Mouse (Mus musculus) kidney, adult 18-20 months (tissue): ENCODE results near the gene Myb.
A peak's percentile ranks its signal among the peaks of the same experiment; 100 is the strongest.

Experiments used
- DNase-seq: peaks from one replicate; pipeline ENCODE4 v3.0.0; 2021

Gene Myb

DNA sequence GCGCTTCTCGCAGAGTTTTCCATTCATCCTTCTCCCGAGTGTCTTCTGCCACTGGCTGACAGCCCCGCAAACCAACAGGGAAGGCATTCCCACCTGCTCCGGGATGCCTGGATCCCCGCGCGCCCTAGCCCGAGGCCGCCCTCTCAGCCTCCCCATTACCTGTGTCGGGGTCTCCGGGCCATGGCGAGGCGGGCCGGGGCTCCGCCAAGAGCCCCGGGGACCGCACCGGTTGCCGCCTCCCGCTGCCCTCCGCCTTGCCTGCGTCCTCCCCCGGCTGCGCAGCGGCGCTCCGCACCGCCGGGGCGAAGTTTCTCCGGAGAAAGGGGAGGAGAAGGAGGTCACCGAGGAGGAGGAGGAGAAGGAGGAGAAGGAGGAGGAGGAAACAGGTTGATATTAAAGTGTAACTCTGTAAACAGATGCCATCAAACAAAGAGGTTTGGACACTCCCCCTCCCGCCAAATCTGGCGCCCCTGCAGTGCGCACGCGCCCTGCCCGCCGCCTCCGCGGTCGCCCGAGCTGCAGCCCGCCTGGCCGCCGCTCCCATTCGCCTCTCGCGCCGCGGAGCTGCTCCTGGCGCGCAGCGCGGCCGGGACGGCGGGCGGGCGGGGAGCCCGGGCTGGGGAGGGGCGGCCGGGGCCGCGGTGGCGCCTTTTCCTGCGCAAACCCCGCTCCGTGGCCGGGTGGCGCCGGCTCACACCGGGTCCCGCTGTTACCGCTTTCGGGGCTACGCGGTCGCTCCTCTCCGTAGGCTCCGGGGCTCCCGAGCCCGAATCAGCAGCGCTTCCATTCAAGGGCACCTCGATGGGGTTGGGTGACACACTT lies at the start of gene Myb:
Myb (minus strand) TSS at position 448 of the 822 bp plus-strand sequence.
- DNase-seq = peak; percentile 73

DNA sequence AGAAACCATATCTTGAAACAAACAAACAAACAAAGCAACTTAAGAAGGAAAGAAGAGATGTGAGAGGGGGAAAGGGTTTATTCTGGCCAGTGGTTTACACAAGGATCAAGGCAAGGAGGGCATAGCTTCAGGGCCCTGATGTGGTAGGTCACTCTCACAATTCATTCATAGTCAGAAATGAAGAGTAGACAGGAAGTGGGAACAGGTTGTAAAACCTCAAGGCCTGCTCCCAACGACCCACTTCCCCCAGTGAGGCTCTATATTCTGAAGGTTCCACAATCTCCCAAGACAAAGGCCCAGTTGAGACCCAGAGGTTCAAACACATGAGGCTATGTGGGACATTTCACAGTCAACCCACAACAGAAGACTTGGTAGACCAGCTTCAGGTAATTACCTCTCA lies 46.6 kb upstream of the Myb start:
- no peak for DNase-seq

DNA sequence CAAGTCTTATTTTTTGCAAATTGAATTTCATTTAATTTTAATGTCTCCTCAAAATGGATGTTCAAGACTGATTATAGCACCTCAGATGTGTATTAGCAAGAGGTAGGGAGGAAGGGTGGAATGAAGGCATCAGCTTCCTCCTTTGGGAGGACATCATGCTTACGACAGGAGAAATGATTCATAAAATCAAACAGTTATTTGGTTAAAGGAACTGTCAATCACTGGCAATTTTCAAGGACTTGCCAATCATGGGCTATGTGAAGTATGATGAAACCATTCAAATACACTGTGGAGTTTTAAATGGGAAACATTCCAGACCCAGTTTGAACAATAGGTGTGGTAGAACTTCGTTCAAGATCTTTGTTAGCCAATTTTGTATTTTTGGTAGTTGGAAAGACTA lies 45.4 kb upstream of the Myb start:
- DNase-seq = no peak

DNA sequence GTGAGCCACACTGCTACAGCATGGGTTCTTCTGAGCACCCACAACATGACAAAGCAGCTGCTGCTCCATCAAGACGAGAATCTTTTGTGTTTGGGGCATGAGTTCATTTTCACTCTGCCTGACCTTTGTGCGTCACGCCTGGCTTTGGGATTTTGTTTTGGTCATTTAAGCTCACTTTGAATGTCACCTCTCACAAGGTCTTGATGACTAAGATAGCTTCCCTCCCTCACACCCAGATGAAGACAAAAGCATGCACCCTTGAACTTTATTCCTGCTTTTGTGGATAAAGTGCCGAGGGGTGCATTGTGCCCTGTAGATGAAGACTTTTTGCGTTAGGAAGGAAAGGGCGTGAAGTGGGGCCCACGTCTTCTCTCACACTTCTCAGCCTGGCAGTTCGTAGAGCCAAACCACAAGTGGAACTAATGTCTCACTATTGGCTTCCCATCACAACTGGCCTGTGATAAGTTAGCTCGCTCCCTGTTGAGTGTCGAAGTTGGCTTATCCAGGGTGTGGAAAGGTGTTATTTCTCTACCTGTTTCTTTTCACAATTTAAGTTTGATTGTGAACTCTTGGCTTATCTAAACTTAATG lies 43.8 kb upstream of the Myb start:
- DNase-seq = no peak

DNA sequence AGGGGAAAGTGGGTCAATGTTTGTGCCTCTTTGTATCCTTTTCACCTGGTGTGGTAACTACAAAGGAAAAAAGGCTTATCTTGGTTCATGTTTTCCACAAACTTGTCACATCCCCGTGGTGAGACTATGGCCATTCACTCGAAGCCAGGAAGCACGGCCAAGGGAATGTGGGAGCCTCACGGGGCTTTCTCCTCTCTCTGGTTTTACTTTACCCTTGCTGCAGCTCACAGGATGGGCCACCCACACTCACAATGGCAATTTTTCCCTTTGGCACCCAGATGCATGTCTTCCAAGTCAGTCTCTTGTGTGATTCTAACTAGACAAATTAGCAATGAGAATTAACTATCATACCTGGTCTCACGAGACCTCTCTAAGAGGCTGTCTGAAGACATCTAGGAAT lies 43.1 kb upstream of the Myb start:
- no peak for DNase-seq

DNA sequence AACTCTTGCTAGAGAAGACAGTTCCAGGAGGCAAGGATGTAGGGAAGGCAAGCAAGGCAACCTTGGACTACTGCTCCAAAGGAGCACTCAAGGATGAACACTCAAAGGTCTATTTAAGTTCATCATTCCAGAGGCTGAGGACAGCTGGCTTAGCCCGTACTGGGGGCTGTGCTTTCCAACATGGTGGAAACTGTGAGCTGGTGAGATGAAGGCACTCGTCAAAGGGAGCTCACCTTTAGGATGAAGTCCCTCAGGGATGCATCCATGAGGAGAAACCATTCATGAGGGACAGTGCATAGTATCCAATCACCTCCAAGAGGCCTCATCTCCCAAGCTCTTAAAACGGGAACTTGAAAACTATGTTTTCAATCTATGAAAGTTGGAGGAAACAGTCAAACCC lies 42.7 kb upstream of the Myb start:
- no peak for DNase-seq

DNA sequence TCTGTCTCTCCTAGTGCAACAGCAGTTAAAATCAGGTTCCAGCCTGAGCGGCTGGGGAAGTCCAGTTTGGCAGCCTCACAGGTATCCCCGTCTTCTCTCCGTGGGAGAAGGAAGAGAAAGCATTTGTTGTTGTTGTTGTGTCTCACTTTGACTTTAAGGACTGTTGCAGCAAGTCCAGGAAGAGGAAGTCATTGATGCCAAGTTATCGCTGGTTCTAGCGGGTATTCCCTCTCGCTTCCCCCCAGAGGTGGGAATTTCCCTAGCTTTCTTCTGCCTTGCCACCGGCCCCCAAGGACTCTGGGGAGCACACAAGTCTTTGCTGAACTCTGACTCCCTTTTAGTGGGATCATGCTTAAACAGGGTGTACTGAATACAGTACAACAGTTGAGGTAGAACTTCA lies 40.0 kb upstream of the Myb start:
- DNase-seq = no peak

DNA sequence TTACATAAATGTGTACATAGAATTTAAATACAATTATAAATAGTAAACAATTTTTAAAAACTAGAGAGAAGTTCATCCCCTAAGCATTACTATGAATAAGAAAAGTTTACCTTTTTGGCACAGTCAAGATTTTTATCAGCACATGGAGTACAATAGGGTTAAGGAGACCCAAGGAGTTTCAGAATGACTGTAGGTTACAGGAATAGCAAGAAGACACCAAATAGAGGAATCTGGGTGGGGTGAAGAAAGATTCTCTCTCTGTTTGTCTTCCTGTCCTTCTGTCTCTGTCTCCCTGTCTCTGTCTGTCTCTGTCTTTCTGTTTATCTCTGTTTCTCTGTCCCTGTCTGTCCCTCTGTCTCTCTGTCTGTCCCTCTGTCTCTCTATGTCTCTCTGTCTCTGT lies 39.5 kb upstream of the Myb start:
- DNase-seq = no peak

DNA sequence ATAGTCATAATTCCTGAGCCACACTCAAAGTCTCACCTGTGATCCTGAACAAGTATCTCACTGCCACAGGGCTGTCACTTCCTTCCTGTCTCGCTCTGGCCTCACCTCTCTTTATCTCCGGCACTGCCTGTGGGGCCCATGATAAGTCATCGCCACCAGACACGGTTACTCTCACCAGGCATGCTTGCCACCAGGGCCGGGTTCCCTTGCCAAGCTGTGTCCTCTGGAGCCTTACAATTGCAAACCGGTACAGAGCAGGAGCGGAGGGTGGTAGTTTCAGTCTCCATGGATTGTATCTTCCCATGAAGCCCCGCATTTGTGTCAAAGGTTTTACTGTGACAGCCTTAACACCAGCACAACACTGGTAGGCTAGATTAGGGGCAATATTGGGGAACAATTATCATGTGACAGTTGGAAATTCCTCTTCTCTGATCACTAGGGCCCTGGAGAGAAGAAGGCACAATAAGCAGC lies 35.9 kb upstream of the Myb start:
- no peak for DNase-seq

DNA sequence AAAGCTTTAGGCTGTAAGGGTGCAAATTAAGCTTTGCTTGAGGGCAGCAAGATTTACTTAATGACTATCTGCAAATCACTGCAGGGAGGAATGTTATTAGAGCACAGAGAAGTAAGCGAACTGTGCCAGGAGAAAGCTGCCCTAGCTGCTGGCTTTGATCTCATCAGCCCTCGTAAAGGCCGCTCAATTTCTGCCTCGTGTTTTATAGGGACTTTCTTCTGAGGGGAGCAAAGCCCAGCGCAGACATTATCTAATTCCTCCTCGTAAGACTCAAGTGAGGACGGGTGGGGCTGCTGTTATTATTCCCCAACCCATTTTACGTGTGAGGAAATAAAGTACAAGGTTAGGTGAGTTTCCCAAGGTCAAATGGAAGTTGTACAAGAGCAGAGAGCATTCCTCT lies 34.8 kb upstream of the Myb start:
- no peak for DNase-seq

DNA sequence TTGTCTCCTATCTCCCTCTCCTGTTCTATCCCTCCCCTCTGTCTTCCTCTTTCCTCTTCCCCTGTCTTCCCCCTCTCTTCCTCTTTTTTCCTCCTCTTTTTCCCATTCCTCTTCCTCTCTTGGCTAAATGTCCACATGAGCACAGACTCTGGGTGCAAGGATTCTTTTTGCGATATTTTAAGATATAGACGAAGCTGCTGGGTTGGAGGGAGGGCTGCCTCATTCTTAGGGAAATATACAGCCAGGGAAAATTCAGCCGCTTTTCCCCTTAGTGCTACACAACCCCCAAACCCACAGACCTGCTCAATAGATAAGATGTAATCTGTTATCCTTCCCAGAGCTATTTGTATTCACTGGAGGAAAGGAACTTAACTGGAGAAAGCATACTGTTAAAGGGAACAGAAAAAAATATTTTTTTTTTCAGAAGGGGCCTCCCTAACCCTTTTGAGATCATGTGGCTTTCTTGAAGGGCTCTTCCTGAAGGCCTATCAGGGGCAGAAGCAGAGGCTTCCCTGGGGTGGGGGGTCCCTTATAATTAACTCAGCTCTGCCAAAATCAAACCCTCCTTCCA lies 33.2 kb upstream of the Myb start:
- DNase-seq = no peak

DNA sequence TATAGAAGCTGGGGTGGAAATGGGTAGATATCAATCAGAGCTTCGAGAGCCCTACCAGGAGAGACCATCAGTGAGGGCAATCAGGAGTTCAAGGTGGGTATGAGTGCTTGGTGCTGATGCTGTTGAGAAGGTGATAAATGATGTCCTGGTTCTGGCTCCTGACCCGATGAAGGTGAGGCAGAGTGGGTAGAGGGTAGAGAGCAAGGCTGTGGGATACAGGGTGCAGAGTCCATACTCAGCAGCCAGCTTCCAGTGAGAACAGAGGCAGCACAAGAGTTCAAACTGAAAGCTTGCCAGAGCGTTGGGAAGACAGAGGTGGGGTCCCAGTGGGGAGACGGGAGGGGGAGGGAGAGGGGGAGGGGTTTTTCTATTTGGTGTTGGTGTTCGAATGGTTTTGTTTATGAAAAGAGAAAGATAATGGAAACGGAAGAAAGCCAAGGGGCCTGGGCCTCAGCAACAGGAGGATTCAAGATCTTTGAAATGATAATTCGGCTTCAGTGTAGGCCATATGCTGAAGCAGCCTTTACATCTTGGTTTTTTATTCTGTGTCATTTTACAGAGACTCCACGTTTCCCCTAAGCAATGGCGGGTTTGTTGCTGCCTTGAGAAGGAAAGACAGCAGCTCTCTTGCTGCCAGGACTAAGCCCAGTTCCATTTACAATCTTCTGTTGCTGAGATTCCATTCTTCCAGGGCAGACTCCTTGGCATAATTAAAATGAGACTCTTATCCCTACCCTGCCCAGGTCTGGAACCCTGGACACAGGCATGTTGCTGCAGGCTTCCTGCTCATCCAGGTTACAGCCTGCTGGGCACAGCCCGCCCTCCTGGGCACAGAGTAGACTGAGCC lies 32.5 kb upstream of the Myb start:
- DNase-seq = no peak

DNA sequence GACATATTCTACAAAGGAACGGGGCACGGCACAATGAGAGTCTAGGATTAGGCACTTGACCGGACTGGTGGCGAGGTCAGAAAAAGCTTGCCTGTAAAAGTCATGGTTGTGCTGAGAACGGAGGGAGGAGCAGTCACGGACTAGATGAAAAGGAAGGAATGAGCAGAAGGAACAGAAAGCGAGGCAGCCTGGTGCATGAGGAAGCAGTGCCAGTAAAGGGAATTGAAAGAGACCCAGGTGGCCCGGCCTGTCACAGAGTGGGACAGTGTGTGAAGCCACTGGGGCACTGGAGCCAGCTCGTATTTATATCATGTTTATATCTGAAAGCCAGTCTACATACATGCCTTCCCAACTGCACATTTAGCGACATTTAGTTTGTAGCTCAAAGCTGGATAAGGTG lies 31.7 kb upstream of the Myb start:
- DNase-seq = no peak

DNA sequence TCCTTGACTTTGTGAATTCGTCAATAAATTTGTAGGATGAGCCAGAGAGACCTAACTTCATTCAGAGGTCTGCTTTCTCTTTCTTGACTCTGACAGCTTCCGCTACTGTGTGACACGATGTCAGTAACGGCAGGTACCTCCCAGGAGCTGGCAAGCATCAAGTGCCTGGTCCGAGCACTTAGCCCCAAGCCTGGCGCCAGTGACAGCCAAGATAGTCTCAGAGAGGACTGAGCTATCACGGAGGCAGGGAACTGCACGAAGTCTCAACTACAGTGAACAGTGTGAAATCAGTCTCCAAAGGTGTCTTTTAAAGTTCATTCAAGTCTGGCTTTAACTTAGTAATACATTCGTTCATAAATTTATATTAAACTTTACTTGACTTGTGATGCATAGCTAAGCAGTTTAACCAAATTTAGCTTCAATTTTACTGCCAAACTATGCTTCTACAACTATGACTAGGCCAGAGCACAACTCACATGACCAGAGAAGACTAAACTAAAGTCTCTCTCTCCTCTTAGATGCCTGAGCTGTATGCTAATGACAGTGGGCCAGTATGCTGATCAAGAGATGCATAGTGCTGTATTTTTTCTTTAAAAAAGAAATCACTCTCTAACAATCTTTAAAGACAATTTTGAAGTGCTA lies 29.1 kb upstream of the Myb start:
- DNase-seq = no peak

DNA sequence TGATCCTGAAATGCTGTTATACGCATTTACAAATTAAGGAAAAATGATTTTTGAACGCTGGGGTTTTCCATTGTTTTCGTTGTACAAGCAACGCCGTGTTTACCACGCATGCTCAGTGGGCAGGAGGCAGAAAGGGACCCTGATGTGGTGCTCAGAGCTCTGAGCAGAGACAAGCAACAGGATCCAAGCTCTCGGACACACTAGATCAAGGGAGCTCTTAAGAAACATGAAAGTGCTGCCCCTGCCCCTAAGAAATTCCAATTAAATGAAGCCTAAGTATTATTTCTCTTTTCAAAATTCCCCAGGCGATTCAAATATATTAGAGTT lies 28.5 kb upstream of the Myb start:
- no peak for DNase-seq

DNA sequence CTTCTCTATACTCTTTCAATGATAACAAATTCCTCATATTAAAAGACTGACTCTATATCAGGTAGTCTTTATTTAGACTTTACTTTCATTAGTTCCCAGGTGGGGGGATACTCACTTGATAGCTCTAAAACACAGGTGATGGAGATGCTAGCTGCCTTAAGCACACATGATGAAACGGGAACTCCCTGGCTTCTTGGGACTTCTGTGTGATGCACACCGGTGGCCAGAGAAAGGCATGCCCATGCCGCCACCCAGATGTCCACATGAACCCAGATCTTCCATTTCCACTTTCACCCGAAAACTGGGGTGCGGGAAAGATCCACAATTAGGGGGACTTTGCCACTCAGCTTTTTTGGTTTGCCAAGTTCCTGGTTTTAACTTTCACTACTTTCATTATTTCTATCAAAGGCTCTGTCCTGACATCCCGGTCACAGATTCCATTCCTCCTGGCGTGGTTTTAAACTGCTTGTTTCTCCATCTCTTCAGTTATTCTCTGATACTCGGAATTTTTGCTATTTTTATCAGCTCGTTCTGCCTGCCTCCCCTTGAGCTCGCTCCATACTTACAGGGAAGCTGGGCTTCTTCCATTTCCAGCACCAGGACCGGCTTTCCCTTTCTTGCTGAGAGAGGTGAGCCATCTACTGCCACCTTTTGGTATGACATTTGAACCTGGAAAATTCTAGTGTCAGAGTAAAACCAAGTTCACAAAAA lies 27.9 kb upstream of the Myb start:
- DNase-seq = peak; percentile 23

DNA sequence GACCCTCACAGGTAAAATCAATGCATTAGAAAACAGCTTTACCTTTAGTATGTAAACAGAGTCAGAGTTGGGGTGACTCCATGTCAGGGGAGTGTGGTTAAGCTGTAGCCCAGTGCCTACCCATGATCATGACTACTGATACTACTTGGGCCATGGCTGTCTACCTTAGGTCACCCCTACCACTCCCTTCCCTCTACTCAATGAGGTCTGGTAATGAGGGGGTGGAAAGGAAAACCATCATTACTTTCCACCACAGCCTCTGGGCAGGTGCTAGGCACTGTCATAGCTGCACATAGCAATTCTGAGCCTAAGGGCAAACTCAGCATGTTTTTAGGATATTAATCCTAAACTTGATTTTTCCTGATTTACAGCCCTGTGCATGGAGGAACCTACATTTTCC lies 27.1 kb upstream of the Myb start:
- no peak for DNase-seq

DNA sequence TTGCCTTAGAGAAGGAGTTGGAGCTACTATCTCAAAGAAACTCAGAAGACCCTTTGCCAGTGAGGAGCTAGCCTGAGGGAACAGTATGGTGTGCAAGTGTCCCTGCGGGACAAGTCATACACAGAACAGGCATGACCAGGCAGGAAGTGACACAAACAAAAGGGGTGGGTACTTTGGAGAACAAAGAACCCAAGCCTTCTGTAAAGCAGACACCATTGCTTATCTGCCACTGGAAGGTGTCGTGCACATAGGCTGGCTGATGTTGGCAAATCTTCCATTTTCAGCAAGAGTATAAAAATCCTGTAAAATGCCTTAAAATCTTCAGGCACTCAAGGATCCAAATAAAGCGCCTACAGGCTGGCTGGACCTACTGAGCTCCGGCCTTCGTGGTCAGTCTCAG lies 25.9 kb upstream of the Myb start:
- no peak for DNase-seq

DNA sequence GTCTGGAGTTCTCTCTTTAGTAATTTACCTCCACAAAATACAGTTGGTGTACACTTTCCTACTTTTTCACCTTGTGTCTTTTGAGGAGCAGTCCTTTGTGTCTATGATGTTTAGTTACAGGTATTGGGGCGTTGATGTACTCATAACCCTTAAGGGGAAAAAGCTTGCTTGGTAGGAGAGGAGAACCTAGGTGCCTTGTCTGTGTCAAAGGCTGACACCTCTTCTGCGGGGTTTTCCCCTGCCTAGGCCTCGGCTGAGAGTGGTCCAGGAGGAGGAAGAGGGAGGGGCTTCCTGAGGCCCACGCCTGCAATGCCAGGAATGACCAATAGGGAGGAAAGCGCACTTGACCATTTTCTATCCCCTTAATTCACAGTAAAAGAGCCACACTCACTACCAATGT lies 17.9 kb upstream of the Myb start:
- no peak for DNase-seq

DNA sequence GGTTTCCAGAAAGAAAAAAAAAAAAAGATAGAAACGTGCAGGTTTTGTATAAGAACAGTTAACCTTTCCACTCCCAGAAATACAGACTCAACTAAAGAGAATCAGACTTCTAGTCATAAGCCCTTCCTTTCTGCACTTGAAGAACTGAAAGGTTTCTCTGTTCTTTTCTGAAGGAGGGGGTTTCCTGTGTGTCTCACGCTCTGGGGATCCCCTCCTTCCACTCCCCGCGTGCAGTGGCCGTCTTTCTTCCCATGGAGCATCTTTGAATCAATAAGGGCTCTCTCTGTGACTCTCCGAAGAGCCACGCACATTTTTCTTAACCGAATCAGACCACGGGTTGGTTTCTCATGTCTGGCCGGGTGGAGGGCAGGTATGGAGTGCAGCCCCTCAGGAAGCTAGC lies 17.5 kb upstream of the Myb start:
- DNase-seq = no peak

DNA sequence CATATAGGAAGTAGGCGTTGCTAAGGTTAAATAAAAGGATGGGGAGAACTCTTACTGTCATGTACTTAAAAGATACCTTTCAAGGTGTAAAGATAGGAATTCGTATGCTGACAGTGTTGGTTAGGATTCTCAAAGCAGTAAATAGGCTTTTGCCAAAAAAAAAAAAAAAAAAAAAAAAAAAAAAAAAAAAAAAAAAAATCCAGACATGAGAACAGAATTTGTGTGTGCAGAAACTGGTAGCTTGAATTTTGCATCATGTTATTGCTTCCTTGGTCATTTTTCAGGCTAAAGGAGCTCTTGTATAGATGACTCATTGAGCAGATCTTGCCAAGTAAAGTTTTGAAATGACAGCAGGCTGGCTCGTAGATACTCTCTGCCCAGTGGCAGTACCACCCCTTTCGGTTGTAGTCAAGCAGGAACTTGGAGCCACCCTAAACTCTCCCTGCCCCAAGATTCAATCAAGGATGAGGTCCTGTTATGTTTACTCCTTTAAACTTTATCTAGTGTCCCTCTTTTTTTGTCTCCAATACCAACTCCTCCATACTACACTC lies 11.9 kb upstream of the Myb start:
- DNase-seq = no peak

DNA sequence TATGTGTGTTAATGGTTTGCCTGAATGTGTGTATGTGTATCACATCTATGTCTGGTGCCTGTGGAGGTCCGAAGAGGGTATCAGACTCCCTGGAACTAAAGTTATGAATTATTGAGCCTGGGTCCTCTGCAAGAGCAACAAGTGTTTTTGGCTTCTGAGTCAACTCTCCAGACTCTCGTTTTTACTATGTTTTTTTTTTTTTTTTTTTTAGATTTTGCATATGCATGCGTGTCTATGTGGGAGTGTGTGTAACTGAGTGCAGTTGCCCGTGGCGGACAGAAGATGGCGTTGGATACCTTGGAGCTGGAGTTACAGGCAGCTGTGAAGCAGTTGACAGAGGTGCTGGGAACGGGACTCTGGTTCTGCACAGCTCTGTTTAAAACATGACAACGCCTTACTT lies 7.7 kb upstream of the Myb start:
- DNase-seq = no peak
